Mouse (Mus musculus) ES-Bruce4 (cell line): ENCODE measurements around the gene Zdhhc13.

Experiments used
- CTCF ChIP-seq: IDR thresholded peaks from one replicate; pipeline ENCODE4 v1.8.1; 2011; ENCODE audit warnings: low read depth, low read length
- EP300 ChIP-seq: IDR thresholded peaks from 2 replicates; pipeline ENCODE4 v1.6.1; 2011; ENCODE audit warnings: low read depth, low read length; ENCODE audit not compliant: insufficient read depth
- POLR2A ChIP-seq: IDR thresholded peaks from one replicate; pipeline ENCODE4 v1.8.1; 2011; ENCODE audit warnings: low read length; ENCODE audit not compliant: insufficient read depth

- TF ChIP-seq EP300 (no peak), CTCF (no peak), POLR2A (no peak)
Observed at GRCm38 (mm10) chr7:48825170-48825569, 36.4 kb downstream of the Zdhhc13 start.
